Mouse (Mus musculus): ENCODE results near the gene Atp6v0b.
A peak's percentile ranks its signal among the peaks of the same experiment; 100 is the strongest.

Gene Atp6v0b

DNA sequence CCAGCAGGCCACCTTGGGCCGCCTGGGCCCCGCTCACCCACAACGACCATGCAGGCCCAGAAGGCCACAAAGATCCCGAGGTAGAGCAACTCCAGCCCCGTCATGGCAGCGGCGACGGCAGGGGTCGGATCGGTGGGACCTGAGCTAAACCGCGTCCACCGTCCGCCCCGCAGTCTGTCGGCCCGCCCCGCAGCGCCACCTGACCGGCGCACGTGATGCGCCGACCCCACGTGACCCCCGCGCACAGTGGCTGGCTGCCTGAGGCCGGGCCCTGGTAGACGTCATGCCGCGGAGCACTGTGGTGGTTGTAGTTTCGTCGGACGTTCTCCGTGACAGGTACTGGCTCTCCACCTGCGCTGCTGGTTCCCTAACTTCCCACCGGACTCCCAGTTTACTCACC is at the start of gene Atp6v0b:
Gene Atp6v0b (minus strand): TSS at position 201 of the 400 bp plus-strand sequence.
- peak; percentile 23 for DNase-seq (ENCODE audit: extremely low read depth, low read depth, low spot score)

- DNase-seq (ENCODE audit: extremely low read depth, low read depth, low spot score) = no peak
Measured at GRCm38 (mm10) chr4:117934081-117934480, 46.9 kb upstream of the Atp6v0b start.

DNA sequence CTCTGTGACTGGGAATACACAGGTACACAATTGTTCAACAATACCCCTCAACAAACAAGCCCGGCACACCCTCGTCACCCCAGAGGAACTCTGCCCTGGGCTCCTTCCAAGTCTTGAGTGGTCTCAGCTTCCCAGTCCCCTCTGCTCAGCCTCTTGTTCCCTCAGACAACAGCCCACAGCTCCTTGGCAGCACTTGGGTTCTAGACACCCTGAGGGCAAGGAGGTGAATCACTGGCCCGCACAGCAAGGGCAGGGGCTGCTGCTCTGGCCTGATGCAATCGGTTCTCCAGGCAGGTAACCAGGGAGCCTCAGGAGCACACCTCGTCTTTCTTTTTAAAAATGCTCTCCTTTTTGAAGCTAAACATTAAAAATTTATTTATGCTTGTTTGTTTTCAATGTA is 46.1 kb upstream of the Atp6v0b start:
- no peak for DNase-seq (ENCODE audit: extremely low read depth, low read depth, low spot score)

GRCm38 (mm10) chr4:117929391-117929881 is 42.3 kb upstream of the Atp6v0b start, which contains the start of gene Artn:
TSS of gene Artn (minus strand) at chr4:117929763.
- DNase-seq (ENCODE audit: extremely low read depth, low read depth, low spot score) = no peak

DNA sequence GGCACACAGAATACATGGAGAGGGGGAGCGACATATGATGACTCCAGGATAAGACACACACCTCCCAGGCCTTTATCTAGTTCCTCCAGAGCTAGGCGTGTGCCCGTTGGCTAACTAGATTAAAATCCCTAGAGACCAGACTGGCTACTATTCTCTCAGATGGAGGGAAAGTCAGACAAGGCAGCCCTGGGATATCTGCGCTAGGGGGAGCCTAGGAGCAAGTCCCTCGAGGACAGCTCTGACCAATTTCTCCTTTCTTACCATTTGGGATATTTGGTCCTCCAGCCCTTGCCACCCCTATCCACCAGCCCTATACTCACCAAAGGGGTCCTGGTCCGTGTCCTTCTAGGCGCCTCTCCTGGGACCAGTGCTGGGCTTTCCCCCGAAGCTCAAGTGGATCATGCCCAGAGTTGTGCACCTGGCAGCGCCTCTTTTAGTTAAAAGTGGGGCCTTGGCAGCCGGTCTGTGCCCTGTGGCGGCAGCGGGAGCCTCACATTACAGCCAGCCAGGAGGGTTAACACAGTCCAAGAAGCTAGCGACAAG is 41.6 kb upstream of the Atp6v0b start:
- DNase-seq (ENCODE audit: extremely low read depth, low read depth, low spot score) = no peak

- DNase-seq (ENCODE audit: extremely low read depth, low read depth, low spot score) = no peak
Measured at GRCm38 (mm10) chr4:117928234-117928633, 41.1 kb upstream of the Atp6v0b start.

DNA sequence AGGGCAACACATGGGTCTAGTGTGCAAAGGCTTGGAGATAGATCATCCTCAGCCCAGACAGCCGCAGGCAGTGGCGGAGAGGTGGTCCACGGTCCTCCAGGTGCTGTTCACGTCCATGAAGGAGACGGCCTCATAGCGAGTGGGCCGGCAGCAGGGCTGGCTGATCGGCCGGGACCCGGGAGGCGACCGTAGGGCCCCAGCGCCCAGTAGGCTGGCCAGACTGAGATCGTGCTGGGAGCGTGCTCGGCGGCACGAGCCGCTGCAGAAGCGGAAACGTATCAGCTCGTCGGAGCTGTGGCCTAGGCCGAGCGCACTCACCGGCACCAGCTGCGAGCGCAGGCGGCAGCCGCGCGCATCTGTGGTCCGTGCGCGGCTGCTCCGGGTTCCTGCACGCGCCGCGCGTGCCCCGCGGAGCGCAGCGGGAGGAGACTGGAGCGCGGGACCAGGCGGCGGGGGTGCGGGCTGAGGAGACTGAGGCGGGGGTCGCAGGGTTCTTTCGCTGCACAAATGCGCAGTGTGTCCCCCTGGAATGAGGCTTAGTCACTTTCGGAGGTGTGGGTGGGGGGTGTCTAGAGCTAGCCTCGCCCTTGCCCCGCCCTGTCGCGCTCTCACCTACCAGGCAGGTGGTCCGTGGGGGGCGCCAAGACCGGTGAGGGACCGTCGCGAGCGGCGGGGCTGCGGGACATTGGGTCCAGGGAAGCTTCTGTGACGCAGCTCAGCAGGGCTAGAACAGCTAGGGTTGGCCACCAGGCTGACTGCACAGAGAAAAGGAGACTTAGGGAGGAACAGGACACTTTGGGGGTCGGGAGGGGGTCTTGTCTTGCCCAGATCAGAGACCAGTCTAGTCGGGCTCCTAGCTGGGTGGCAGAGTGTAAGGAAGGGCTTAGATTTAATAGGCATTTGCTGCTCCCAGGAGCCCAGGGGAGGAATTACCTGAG is 39.7 kb upstream of the Atp6v0b start:
- no peak for DNase-seq (ENCODE audit: extremely low read depth, low read depth, low spot score)

GRCm38 (mm10) chr4:117924916-117925315 is 37.8 kb upstream of the Atp6v0b start:
- DNase-seq (ENCODE audit: extremely low read depth, low read depth, low spot score) = no peak

DNA sequence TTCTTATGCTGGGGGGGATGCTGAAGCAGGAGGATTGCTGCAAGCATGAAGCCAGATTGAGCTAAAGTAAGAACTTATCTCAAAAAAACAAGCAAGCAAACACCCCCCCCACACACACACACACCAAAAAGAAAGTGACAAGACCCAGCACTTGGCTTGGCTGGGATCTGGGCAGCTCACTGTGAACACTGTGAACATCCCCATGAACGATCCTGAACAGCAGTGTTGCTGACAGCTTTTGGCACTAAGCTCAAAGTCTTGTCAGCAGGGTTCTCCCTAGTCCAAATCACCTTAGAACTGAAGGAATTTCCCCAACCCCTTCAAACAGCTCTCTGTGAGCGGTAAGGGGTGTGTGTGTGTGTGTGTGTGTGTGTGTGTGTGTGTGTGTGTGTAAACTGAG is 36.3 kb upstream of the Atp6v0b start:
- DNase-seq (ENCODE audit: extremely low read depth, low read depth, low spot score) = no peak

GRCm38 (mm10) chr4:117921358-117921757 is 34.2 kb upstream of the Atp6v0b start:
- no peak for DNase-seq (ENCODE audit: extremely low read depth, low read depth, low spot score)

GRCm38 (mm10) chr4:117918762-117919161 is 31.6 kb upstream of the Atp6v0b start:
- DNase-seq (ENCODE audit: extremely low read depth, low read depth, low spot score) = no peak

- no peak for DNase-seq (ENCODE audit: extremely low read depth, low read depth, low spot score)
Measured at GRCm38 (mm10) chr4:117918261-117918660, 31.1 kb upstream of the Atp6v0b start.

GRCm38 (mm10) chr4:117917847-117918246 is 30.7 kb upstream of the Atp6v0b start:
- no peak for DNase-seq (ENCODE audit: extremely low read depth, low read depth, low spot score)

DNA sequence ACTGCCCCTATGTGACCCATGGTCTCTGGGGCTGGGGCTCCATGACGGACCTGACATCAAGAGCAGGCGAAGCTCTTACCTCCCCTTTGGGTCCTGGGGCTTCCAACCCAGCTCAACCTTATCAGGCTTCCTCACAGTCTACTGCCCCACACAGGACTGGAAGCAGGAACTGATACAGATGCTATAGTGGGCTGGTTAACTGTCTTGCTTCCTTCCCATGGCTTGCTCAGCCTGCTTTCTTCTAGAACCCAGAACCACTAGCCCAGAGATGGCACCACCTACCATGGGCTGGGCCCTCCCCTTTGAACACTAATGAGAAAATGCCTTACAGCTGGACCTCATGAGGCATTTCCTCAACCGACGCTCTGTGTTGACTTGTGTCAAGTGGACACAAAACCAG is 30.3 kb upstream of the Atp6v0b start:
- DNase-seq (ENCODE audit: extremely low read depth, low read depth, low spot score) = no peak

DNA sequence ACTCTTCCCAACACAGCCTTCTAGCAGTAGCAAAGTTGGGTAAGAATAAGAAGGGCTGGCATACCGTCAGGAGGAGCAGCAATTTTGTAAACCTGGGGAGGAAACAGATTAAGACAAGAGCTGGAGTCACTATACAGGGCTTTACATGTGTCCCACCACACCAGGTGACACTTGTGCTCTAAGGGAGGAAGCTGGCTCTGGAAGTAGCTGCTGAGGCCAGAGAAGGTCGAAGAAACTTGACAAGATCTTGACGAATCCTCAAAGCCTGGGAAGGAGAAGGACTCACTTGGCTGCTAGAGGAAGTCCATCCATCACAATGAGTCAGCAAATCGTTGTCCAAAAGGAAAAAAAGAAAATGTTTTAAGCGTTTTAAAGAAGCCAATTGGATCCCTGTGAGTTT is 29.3 kb upstream of the Atp6v0b start:
- DNase-seq (ENCODE audit: extremely low read depth, low read depth, low spot score) = no peak

DNA sequence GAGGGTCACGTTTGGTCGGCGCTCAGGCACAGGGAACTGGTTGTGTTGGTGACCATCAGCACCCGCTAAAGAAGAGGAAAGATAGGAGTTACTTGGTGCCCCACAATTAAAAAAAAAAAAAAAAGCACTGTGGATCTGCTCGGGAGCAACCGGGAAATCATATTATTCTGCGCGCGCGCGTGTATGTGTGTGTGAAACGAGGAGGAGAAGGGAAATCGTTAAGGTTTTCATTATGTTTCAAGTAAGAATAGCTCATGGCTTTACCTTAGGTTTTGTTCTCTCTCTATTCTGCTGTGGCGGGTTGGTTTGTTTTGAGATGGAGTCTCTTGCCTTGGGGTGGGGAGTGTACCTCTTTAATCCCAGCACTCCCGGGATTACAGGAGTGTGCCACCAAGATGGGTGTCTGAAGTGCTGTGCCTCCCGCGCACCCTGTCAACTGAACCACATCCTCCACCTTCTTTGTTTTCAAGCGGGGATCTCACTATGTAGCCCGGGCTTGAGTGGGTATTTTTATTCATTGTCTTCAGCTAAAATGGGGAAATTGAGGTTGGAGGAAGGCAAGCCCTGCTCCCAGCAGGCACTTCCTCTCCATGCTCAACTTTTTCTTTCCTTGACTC is 28.5 kb upstream of the Atp6v0b start:
- DNase-seq (ENCODE audit: extremely low read depth, low read depth, low spot score) = no peak

- no peak for DNase-seq (ENCODE audit: extremely low read depth, low read depth, low spot score)
Measured at GRCm38 (mm10) chr4:117914591-117915442, 27.7 kb upstream of the Atp6v0b start, which contains the start of gene Ipo13. TSS of gene Ipo13 (minus strand) at chr4:117914999.

- DNase-seq (ENCODE audit: extremely low read depth, low read depth, low spot score) = no peak
Measured at GRCm38 (mm10) chr4:117914031-117914430, 26.9 kb upstream of the Atp6v0b start.

DNA sequence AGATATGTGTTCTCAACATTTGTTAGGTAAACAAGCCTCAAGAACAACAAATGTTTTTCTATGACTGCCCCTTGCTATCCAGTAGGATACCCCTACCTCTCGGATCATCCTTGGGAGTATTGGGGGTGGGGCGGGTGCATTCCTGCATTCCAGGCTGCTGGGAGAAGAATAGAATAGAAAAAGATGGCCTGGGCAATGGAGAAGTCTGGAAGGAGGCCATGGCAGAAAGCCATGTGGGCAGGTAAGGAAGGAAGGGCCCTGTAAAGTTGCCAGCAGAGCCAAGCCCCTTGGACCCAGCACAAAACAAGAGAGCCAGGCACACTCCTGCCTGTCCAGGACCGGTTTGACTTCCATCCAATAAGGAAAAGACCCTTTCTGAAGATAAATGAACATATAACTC is 26.3 kb upstream of the Atp6v0b start:
- DNase-seq (ENCODE audit: extremely low read depth, low read depth, low spot score) = no peak

DNA sequence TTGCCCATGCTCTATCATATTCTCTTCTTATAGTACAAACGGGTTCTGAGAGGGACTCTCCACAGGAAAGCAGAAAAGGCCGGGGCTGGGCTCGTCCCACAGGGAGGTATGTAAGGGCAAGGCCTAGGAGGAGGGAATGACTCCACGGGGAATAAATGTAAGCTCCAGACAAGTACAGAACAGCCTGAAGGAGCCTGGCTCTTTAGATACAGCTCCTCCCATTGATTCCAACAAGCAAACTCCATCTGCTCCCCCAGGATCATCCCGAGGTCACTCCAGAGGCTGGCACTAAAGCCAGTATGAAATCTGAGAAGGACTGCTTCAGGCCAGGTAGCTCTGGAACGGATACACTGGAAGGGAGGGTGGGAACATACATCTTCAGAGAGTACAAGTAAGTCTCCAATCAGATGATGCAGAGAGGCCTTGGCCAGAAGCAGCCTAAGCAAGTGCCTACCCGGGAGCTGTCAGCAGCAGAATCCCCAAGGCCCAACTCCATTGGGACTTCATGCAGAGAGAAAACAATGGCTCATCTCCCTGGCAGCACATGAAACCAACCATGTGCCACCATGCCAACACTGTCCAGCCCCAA is 25.6 kb upstream of the Atp6v0b start:
- peak; percentile 30 for DNase-seq (ENCODE audit: extremely low read depth, low read depth, low spot score)

Data from fat pad, adult 2 months (tissue).